Mouse (Mus musculus) brain, embryonic 14.5 days (tissue): Measurements from ENCODE around the gene Vav2.

Experiments used
- CTCF ChIP-seq: fragments of 200-500 bp; IDR thresholded peaks from 2 replicates; pipeline ENCODE4 v1.5.1; 2012; ENCODE audit warnings: inconsistent platforms, mild to moderate bottlenecking, moderate library complexity, borderline replicate concordance; ENCODE audit not compliant: insufficient read depth, insufficient read length; ENCODE audit errors: extremely low read depth
- POLR2A ChIP-seq: fragments of 200-500 bp; IDR thresholded peaks from 2 replicates; pipeline ENCODE4 v1.6.1; 2012; ENCODE audit warnings: mild to moderate bottlenecking, inconsistent platforms, borderline replicate concordance; ENCODE audit not compliant: poor library complexity, insufficient read depth, insufficient read length, severe bottlenecking; ENCODE audit errors: extremely low read depth

DNA sequence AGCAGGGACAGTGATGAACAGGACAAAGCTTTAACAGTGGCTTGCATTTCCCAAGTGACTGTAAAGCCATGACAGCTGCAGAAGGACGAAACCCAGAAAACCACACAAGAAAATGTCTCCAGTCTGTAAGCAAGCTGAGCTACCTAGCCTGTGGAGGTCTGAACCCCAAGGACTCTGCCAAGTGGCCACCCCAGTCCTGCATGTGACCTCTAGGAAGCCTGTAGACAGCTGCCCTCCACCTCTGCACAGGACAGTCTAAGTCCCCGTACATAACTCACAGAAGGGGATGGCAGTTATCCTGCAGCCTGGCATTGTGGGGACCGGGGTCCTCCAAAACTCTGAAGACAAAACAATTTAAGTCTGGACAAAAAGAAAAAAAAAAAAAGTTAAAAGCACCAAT lies 19.1 kb upstream of the Vav2 start:
- no peak for TF ChIP-seq POLR2A
- TF ChIP-seq CTCF: no peak
